Mouse (Mus musculus) cerebellum, postnatal 25 days (tissue): ENCODE results near the gene Otub1.
A peak's percentile ranks its signal among the peaks of the same experiment; 100 is the strongest.

Experiments
- DNase-seq, 2 experiments: peaks; one replicate each; pipeline ENCODE4 v3.0.0; 2021; ENCODE audit warnings: mixed read lengths in 2 of 2

Gene Otub1

GRCm38 (mm10) chr19:7205753-7206736 is at the start of gene Otub1:
TSS of gene Otub1 (minus strand) at chr19:7206316.
- peak; percentile 91 to 92 for DNase-seq

GRCm38 (mm10) chr19:7246021-7246420 is 39.9 kb upstream of the Otub1 start:
- DNase-seq = no peak

GRCm38 (mm10) chr19:7240782-7241690 is 34.9 kb upstream of the Otub1 start, which contains the start of gene Naa40:
TSS of gene Naa40 (minus strand) at chr19:7241183.
- DNase-seq = peak; percentile 94 to 98

GRCm38 (mm10) chr19:7240291-7240690 is 34.2 kb upstream of the Otub1 start:
- DNase-seq = peak; percentile 38 to 39

- no peak for DNase-seq
Measured at GRCm38 (mm10) chr19:7239574-7239973, 33.5 kb upstream of the Otub1 start.

GRCm38 (mm10) chr19:7236742-7237141 is 30.6 kb upstream of the Otub1 start:
- no peak for DNase-seq

- DNase-seq = no peak
Measured at GRCm38 (mm10) chr19:7236011-7236410, 29.9 kb upstream of the Otub1 start.

GRCm38 (mm10) chr19:7235461-7235860 is 29.3 kb upstream of the Otub1 start:
- no peak for DNase-seq

- peak; percentile 83 to 87 for DNase-seq
Measured at GRCm38 (mm10) chr19:7234537-7235221, 28.6 kb upstream of the Otub1 start.

- DNase-seq = no peak
Measured at GRCm38 (mm10) chr19:7226511-7226914, 20.4 kb upstream of the Otub1 start.

- no peak for DNase-seq
Measured at GRCm38 (mm10) chr19:7225096-7225690, 19.1 kb upstream of the Otub1 start.

GRCm38 (mm10) chr19:7224253-7224652 is 18.1 kb upstream of the Otub1 start:
- no peak for DNase-seq

GRCm38 (mm10) chr19:7223488-7223887 is 17.4 kb upstream of the Otub1 start:
- no peak for DNase-seq

GRCm38 (mm10) chr19:7222196-7222595 is 16.1 kb upstream of the Otub1 start:
- no peak for DNase-seq

GRCm38 (mm10) chr19:7218753-7219152 is 12.6 kb upstream of the Otub1 start:
- no peak for DNase-seq

- no peak for DNase-seq
Measured at GRCm38 (mm10) chr19:7217926-7218267, 11.8 kb upstream of the Otub1 start.

GRCm38 (mm10) chr19:7217162-7217925 is 11.2 kb upstream of the Otub1 start, which contains the start of gene Cox8a:
TSS of gene Cox8a (minus strand) at chr19:7217616.
- DNase-seq = peak; percentile 97

GRCm38 (mm10) chr19:7214484-7214883 is 8.4 kb upstream of the Otub1 start:
- DNase-seq = peak; percentile 54 to 72

- no peak for DNase-seq
Measured at GRCm38 (mm10) chr19:7213010-7213409, 6.9 kb upstream of the Otub1 start.

GRCm38 (mm10) chr19:7212216-7212615 is 6.1 kb upstream of the Otub1 start:
- no peak for DNase-seq

GRCm38 (mm10) chr19:7209907-7210646 is 4.0 kb upstream of the Otub1 start:
- no peak for DNase-seq
